ENCODE assay signal across 18 mouse cellular contexts in genomic region chr7:134292750-134293149, GRCm38 (mm10).
DNase-seq lines count a peak whose midpoint lies in the region; ATAC-seq lines count a peak whose summit lies in the region.
"Had no signal": no experiment of that assay in that cellular context is flagged by ENCODE, and none has a peak within 500 bp of the region (broad histone marks: within the 10 kb centered on the region; RNA-seq: fewer than 3 reads in every experiment).

No protein-coding gene starts in this region.

- peaks cover 15% of the 10 kb centered on the region for H3K4me1 ChIP-seq in heart, embryonic 12.5 days (replicated peaks)
- peaks cover 18% of the 10 kb centered on the region for H3K4me1 ChIP-seq in limb, embryonic 10.5 days
- H3K4me1 ChIP-seq: forebrain, embryonic 12.5 days; midbrain, embryonic 13.5 days had no signal

- no peaks in the 10 kb centered on the region for H3K36me3 ChIP-seq in heart, embryonic 12.5 days
- H3K36me3 ChIP-seq in limb, embryonic 10.5 days: no peaks in the 10 kb centered on the region
- H3K36me3 ChIP-seq: embryonic facial prominence, embryonic 15.5 days; forebrain, embryonic 12.5 days; midbrain, embryonic 13.5 days had no signal

- 73% methylated on average over 3 of the region's 3 CpGs for WGBS in heart, embryonic 12.5 days
- 88% methylated on average over 3 of the region's 3 CpGs for WGBS in limb, embryonic 10.5 days

- peak; percentile 94 for DNase-seq in heart, adult 11 months
- DNase-seq in ovary, adult 18-20 months (ENCODE audit: low spot score): peak; percentile 4
- DNase-seq in ovary, postnatal 14 days (ENCODE audit: low spot score): no peak
- DNase-seq in kidney, postnatal 10 days: peak; percentile 57
- DNase-seq in lung, postnatal 25 days (ENCODE audit: low spot score): peak; percentile 24
- no peak for DNase-seq in limb, embryonic 10.5 days (ENCODE audit: low spot score)
- DNase-seq in testis, postnatal 10 days (ENCODE audit: low spot score): no peak
- DNase-seq: adrenal gland, adult 8-10 months; cerebellum, adult 18-20 months; layer of hippocampus, adult 9-11 months; thymus, postnatal 4 days had no signal

- H3K27ac ChIP-seq in heart, embryonic 12.5 days (ENCODE audit: poor library complexity, severe bottlenecking): no peak overlapping the region
- H3K27ac ChIP-seq in limb, embryonic 10.5 days: no peak overlapping the region
- H3K27ac ChIP-seq: embryonic facial prominence, embryonic 15.5 days; forebrain, embryonic 12.5 days; macrophage; midbrain, embryonic 13.5 days had no signal

- no peak overlapping the region for H3K4me2 ChIP-seq in heart, embryonic 12.5 days
- H3K4me2 ChIP-seq: embryonic facial prominence, embryonic 15.5 days; forebrain, embryonic 12.5 days; liver, embryonic 11.5 days; midbrain, embryonic 13.5 days had no signal

- H3K4me3 ChIP-seq in heart, embryonic 12.5 days: no peak overlapping the region
- H3K4me3 ChIP-seq in limb, embryonic 10.5 days: no peak overlapping the region
- H3K4me3 ChIP-seq: embryonic facial prominence, embryonic 15.5 days; forebrain, embryonic 12.5 days; midbrain, embryonic 13.5 days had no signal

- ATAC-seq in heart, embryonic 12.5 days (ENCODE audit: insufficient number of reproducible peaks, low FRiP score): no peak
- ATAC-seq: inflammation-experienced regulatory T-cells, adult 6 months; midbrain, embryonic 13.5 days had no signal

- no peak overlapping the region for H3K9ac ChIP-seq in heart, embryonic 12.5 days
- H3K9ac ChIP-seq: embryonic facial prominence, embryonic 15.5 days; forebrain, embryonic 12.5 days; midbrain, embryonic 13.5 days had no signal

- no peaks in the 10 kb centered on the region for H3K27me3 ChIP-seq in heart, embryonic 12.5 days (replicated peaks)
- no peaks in the 10 kb centered on the region for H3K27me3 ChIP-seq in limb, embryonic 10.5 days (ENCODE audit: low read depth, poor library complexity, severe bottlenecking)
- H3K27me3 ChIP-seq: embryonic facial prominence, embryonic 15.5 days; forebrain, embryonic 12.5 days; midbrain, embryonic 13.5 days had no signal

- H3K9me3 ChIP-seq in heart, embryonic 12.5 days (replicated peaks): no peaks in the 10 kb centered on the region; the same call in 1 of the 2 replicates
- no peaks in the 10 kb centered on the region for H3K9me3 ChIP-seq in limb, embryonic 10.5 days (replicated peaks)
- H3K9me3 ChIP-seq: forebrain, embryonic 12.5 days; midbrain, embryonic 13.5 days had no signal

Comparison
In these comparisons a context has a peak if more than half of its experiments do, and no peak if none do; other contexts are left out.
1. DNase-seq: peak in heart, adult 11 months (single experiment), ovary, adult 18-20 months (single experiment), kidney, postnatal 10 days (single experiment) and lung, postnatal 25 days (single experiment); none in ovary, postnatal 14 days (single experiment), limb, embryonic 10.5 days (single experiment) and testis, postnatal 10 days (single experiment).